Mouse (Mus musculus) left cerebral cortex, postnatal 10 days (tissue): Measurements from ENCODE around the gene Zfp385b. TPM values are rescaled to one million over a fixed set of nuclear protein-coding genes. Genes with fewer than 3 reads are reported as not detected.

Experiments
- DNase-seq, 2 experiments: peaks; one replicate each; pipeline ENCODE4 v3.0.0; 2021 to 2022; ENCODE audit warnings: low spot score in 2 of 2, mixed read lengths in 1 of 2; ENCODE audit errors: extremely low spot score in 1 of 2
- intact Hi-C: fragments of 180-260 bp; cut with DNase I; formaldehyde crosslinking; loops from one replicate; pipeline ENCODE4 v1.15.1; 2025
- total RNA-seq, 2 experiments: library from RNA; stranded (reverse); gene quantifications; 2 replicates each; pipeline ENCODE4 v1.2.3; 2021

The Zfp385b gene
- total RNA-seq, 2 experiments from 2014 or later: 41.6 to 42.4 TPM

- intact Hi-C loops: no loop called here
- DNase-seq: peak in 1 of 2 experiments; percentile 20
These were observed 177.8 kb downstream of the Zfp385b start for GRCm38 (mm10) chr2:77641521-77642170.

DNA sequence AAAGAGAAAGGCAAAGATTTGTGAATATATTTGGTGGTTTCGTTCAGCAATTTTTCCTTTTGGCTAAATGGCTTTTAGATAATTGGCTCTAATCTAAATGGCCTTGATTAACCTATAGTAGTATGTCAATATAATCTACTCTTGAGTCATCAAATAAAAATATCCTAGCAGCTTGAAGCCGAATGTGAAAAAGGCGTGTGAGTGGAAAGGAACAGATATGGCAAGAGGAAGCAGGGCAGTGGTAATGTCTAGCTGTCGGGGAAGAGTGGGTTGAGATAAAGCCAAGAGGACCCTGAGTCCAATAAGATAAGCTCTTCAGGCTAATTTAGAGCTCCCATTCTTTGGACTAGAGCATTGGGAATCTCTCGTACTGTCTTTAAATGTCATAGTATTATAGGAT, 179.4 kb downstream of the Zfp385b start:
- DNase-seq: no peak
- intact Hi-C loops: no loop called here

DNA sequence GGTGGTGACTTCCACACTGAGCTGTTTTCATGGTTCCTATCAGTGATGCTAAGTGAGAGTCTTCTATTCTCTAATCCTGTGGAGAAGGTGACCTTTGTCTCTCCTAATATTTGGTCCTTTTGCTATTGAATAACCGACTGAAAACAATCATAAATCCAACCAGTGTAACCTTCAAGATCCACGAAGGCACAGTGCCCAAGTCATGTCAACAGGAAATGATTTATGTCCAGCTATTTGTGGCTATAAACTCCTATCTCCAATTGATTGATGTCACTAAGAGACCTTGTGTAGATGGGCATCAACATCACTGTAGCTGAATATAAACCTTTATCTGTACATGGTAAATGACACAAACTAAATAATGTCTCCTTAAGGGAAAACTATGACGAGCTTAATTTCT, 187.8 kb downstream of the Zfp385b start:
- intact Hi-C loops: no loop called here

GRCm38 (mm10) chr2:77627622-77628231, 191.7 kb downstream of the Zfp385b start:
- DNase-seq: no peak

More for the DNA sequence above, 187.8 kb downstream of the Zfp385b start:
- DNase-seq: no peak

DNA sequence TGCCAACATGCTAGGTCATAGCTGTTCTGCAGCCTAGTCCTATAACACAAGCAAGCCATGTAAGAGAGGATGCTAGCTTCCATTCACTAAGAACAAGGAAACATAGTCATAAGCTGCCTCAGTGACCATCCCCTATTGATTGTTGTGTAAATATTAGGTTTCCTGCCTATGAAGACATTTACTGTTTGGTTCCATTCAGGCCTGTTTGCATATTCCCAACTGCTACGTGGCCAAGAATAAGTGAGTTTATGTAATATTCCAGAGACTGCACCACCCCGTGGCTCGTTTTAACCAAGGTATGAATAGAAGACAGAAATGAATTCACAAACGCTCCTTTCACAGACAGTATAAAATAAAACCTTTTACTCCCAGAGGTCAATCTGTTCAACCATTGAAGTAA, 200.8 kb downstream of the Zfp385b start:
- DNase-seq: no peak
- intact Hi-C loops: no loop called here

More at GRCm38 (mm10) chr2:77627622-77628231, 191.7 kb downstream of the Zfp385b start:
- intact Hi-C loops: no loop called here

DNA sequence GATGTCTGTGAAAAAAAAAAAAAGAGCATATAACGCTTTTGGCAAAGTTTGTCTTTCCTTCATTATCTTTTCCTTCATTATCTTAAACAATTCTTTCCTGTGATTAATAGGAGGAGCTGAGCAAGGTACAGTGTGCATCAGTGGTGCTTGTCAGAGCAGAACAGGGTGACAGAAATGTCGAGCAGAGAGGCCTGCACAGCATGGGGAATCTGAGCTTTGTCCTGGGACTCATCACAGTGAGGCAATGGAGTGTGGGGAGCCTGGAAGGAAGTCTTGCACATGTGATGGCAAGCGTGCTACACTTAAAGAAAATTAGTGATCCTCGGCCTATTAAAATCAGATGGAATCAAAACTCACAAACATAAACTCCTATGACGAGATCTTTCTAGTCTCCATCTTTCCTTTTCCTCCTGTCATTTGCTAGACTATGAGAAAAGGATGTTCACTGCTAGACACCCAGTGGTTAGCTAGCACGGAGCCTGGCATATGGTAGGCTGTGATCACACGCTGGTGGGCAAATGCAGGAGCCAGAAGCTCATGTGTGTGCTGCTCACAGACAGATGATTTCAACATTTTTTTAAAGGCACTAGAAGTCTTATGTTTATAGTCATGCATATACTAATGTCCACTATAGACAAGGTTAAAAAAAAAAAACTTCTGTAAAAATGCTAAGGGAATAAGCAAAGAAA, 209.0 kb downstream of the Zfp385b start:
- intact Hi-C loops: no loop called here
- no peak for DNase-seq

DNA sequence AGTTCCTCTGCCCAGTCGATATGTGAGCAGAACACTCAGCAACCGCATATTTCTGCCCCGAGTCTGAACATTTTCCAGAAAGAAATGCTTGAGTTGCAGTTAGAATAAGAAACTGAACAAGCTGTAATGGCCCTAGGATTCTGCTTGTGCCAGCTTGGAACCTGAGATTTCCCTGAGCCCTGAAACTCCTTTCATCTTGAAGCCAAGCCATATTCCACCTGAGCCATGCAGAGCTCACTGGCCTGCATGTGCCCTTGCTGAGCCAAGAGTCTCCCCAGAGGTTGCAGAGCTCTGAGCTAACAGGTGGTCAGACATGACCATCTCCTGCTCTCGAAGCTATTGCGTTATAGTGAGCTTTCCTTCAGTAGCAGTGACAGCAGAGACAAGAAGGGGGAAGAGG, 210.0 kb downstream of the Zfp385b start:
- DNase-seq: no peak
- intact Hi-C loops: no loop called here

DNA sequence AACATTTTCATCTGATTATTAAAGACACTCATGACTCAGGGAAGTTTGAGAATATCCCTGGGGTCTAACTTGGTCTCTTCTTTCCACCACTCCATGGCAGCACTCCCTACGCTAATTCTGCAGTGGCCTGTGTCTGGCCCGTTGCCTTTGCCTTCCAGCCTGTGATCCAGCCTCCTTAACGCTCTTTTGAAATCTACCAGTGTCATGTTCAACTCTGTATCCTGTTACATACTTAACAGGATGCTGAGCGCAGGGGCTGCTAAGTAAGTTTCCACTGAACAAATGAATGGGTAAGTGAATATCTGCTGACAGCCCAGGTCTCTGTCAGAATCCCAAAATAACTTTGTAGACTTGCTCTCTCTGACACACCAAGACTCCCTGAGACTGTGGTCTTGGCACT, 210.8 kb downstream of the Zfp385b start:
- intact Hi-C loops: no loop called here
- no peak for DNase-seq

- intact Hi-C loops: no loop called here
- DNase-seq: no peak
These were observed 226.0 kb downstream of the Zfp385b start for GRCm38 (mm10) chr2:77593461-77593860.

GRCm38 (mm10) chr2:77592525-77592924, 226.9 kb downstream of the Zfp385b start:
- intact Hi-C loops: no loop called here
- DNase-seq: no peak

- peak; percentile 53 to 67 for DNase-seq
- intact Hi-C loops: no loop called here
These were observed 230.1 kb downstream of the Zfp385b start for GRCm38 (mm10) chr2:77589205-77589901.

- no peak for DNase-seq
- intact Hi-C loops: no loop called here
These were observed 232.1 kb downstream of the Zfp385b start for GRCm38 (mm10) chr2:77587387-77587786.

DNA sequence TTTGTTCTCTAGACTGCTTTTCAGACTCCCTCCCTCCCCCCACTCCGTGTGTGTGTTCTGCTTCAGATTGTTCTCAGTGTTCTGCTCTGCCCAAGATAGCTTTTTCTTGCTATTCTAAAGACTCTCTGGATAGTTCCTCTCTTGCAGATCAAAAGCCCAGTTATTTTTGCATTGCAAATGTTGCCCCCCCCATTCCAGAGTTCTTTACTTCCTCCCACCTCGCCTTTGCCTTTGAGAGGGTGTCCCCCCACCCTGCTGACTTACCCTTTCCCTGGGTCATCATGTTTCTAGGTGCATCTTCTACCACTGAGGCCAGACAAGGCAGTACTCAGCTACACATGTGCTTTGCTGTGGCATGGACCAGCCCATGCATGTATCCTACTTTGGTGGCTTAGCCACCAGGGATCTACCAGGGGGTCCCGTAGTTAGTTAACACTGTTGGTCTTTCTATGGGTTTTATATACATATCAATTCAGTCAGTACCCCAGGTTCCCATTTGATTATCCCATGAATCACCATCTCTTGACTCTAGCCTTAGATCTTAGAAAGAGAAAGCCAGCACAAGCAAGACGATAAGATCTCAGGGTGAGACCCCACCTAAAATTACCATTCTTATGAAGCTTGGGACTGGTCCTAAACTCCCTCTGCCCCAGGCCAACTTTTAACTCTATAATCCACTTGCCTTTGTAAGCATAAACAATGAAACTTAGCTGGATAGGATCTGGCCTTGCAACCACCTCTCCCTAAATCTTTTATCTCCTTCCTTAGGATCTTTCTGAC, 232.7 kb downstream of the Zfp385b start:
- intact Hi-C loops: no loop called here
- no peak for DNase-seq

DNA sequence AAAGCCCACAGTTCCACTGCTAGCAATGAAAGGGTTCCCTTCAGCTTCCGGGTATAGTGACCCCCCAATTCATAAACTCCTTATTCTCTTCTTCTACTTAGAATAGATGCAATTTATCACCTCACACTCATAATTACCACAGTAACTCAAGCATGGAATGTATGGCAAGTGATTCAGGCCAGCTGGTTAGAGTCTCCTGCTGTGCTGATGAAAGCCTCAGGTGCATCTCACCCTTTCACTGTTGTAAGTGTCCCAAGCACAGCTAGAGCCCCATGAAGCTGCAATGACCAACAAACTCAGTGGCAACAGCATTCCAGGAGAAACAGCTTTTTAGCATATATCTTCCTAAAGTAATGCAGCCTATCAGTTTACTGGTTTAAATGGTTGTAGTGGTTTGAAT, 235.9 kb downstream of the Zfp385b start:
- intact Hi-C loops: no loop called here
- no peak for DNase-seq

GRCm38 (mm10) chr2:77576571-77576970, 242.9 kb downstream of the Zfp385b start:
- intact Hi-C loops: no loop called here
- DNase-seq: no peak

GRCm38 (mm10) chr2:77567528-77568435, 251.7 kb downstream of the Zfp385b start:
- intact Hi-C loops: no loop called here
- DNase-seq: no peak

DNA sequence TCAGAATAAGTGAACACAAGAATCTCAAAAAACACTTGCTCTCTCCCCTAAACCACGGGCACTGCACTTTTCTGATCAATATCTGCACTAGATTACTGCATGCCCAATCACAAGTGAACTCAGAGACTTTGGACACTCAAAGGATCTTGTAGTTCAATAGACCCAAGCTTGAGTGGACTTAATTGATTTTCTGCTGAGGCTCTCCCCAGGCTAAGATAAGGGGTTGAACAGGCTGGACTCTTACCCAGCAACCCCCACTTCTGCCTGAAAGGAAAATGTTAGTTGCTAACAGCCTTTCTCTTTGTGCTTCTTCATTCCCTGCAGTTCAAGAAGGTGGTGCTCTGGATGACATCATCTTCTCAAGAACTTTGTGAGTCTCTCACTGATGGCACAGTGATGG, 255.7 kb downstream of the Zfp385b start:
- DNase-seq: no peak
- intact Hi-C loops: no loop called here

DNA sequence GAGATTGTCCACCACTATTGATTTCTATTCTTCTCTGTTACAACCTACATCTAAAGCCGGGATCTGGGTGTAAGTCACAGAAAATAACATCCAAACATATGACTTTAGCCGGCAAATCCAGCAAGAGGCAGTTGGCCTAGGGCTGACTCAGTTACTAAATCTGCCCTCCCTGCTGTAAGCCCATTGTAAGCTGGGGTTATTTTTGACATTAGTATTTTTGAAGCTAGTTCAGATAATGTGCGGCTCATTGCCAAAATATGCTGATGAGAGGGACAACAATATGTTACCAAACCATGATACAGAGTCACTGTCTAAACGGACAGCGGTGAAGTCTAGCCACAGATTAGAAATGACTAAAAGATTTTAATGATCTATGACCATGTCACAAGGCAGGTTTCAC, 257.5 kb downstream of the Zfp385b start:
- DNase-seq: no peak
- intact Hi-C loops: no loop called here
